Mouse (Mus musculus) midbrain, embryonic 16.5 days (tissue): Measurements from ENCODE around the gene Ggt1. TPM values are rescaled to one million over a fixed set of nuclear protein-coding genes. Genes with fewer than 3 reads are reported as not detected.

Experiments used
- ATAC-seq: fragments of 200-750 bp; cut with Nextera tagmentation; 2 replicates; pipeline ENCODE4 v1.8.0; 2017; ENCODE audit warnings: moderate TSS enrichment
- H3K27ac ChIP-seq: fragments of 300-500 bp; sonication (generic); 2 replicates; pipeline ENCODE4 v1.5.1; 2014; ENCODE audit warnings: mild to moderate bottlenecking, low read length, mixed read lengths
- H3K27me3 ChIP-seq: fragments of 300-500 bp; sonication (generic); 2 replicates; pipeline ENCODE4 v1.6.1; 2014; ENCODE audit warnings: low read depth, low read length, mixed read lengths; ENCODE audit not compliant: control insufficient read depth, insufficient read depth
- H3K36me3 ChIP-seq: fragments of 300-500 bp; sonication (generic); 2 replicates; pipeline ENCODE4 v1.6.1; 2014; ENCODE audit warnings: mild to moderate bottlenecking, low read length, moderate library complexity, mixed read lengths; ENCODE audit not compliant: control insufficient read depth, insufficient read depth
- H3K4me1 ChIP-seq: fragments of 300-500 bp; sonication (generic); 2 replicates; pipeline ENCODE4 v1.6.1; 2014; ENCODE audit warnings: mild to moderate bottlenecking, low read length, mixed read lengths; ENCODE audit not compliant: control insufficient read depth, insufficient read depth
- H3K4me2 ChIP-seq: fragments of 300-500 bp; sonication (generic); 2 replicates; pipeline ENCODE4 v1.6.1; 2014; ENCODE audit warnings: mild to moderate bottlenecking, low read length, mixed read lengths
- H3K4me3 ChIP-seq: fragments of 300-500 bp; sonication (generic); 2 replicates; pipeline ENCODE4 v1.5.1; 2014; ENCODE audit warnings: low read depth, mild to moderate bottlenecking, low read length, moderate library complexity, mixed read lengths
- H3K9ac ChIP-seq: fragments of 300-500 bp; sonication (generic); 2 replicates; pipeline ENCODE4 v1.6.1; 2014; ENCODE audit warnings: low read depth, low read length, mixed read lengths
- H3K9me3 ChIP-seq: fragments of 300-500 bp; sonication (generic); replicated peaks from 2 replicates; pipeline ENCODE4 v1.6.1; 2014; ENCODE audit warnings: mild to moderate bottlenecking, low read length, mixed read lengths; ENCODE audit not compliant: control insufficient read depth, poor library complexity, severe bottlenecking
- WGBS: fragments of 180-500 bp; shearing (Covaris S2); extraction: QIAGEN DNeasy Blood & Tissue Kit; methylation state at CpG from one replicate; pipeline ENCODE4 v1.1.7; 2014; 5-methylcytosine and 5-hydroxymethylcytosine counted together
- polyA plus RNA-seq: library from polyadenylated mRNA; unstranded; fragments of >200 nt; fragmentation: Nextera tagmentation; extraction: Ambion mirVana; gene quantifications from 2 replicates; pipeline ENCODE4 v1.2.1, GENCODE M21; 2015

The Ggt1 gene
- polyA plus RNA-seq, 1 experiment from 2014 or later: 1.3 TPM

DNA sequence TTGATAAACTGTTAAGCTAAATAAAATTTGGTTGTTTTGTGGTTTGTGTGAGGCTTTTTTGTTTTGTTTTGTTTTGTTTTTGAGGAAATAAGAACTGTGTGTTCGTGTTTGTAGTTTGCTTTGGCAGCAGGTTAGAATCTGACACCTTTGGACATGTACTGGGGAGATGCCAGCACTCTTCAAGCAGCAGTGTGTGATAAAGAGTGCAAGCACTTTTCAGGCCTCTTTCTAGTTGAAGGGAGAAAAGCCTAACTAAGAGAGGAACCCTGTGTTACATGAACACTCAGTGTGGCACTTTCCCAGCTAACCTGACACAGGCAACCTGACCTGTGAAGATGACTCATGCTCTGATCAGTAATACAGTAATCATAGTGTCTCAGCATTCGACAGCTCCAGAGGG lies 26.0 kb upstream of the Ggt1 start:
- no peak for ATAC-seq
- no peak overlapping the region for H3K4me2 ChIP-seq
- H3K9ac ChIP-seq: no peak overlapping the region
- H3K36me3 ChIP-seq: peaks cover 11% of the 10 kb centered on the region; the same call in 1 of the 2 replicates
- no peaks in the 10 kb centered on the region for H3K4me1 ChIP-seq
- H3K4me3 ChIP-seq: no peak overlapping the region
- no peak overlapping the region for H3K27ac ChIP-seq
- H3K9me3 ChIP-seq: no peaks in the 10 kb centered on the region
- WGBS: 92% methylated on average over 2 of the region's 2 CpGs
- H3K27me3 ChIP-seq: no peaks in the 10 kb centered on the region

DNA sequence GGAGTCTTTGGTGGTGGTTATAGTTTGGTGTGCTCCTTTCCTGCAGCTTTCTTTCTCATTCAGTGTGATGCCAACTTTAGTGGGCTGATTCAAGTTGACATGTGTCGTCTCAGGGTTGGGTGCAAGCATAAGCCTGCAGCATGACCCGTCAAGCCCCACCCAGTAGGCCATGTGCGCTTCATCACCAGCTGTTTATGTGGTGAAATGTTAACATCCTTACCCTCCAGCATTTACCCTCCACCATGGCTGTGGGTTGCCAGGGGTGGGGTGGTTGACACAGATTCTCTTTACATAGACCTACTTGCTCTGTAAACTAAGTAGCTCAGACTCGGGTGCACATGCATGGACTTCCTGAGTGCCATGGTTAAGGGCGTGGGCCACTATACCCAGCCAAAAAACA lies 25.3 kb upstream of the Ggt1 start:
- ATAC-seq: no peak
- H3K36me3 ChIP-seq: peaks cover 11% of the 10 kb centered on the region; the same call in 1 of the 2 replicates
- WGBS: 98% methylated on average over 5 of the region's 5 CpGs

DNA sequence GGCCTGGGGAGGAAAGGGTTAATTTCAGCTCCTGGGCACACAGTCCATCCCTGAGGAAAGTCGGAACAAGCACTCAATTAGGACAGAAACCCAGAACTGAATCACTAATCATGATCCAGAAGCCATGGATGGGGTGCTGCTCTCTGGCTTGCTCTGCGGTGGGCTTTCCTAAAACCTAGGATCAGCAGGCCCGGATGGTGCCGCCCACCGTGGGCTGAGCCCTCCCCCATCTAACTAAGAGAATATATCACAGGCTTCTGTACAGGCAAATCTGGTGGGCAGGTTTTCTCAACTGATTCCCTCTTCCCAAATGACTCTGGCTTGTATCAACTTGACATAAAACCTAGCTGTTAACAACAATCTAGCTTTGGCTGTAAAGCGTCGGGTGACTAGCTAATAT lies 13.5 kb upstream of the Ggt1 start:
- H3K36me3 ChIP-seq: no peaks in the 10 kb centered on the region

More for the DNA sequence above, 25.3 kb upstream of the Ggt1 start:
- H3K4me2 ChIP-seq: no peak overlapping the region
- H3K4me1 ChIP-seq: no peaks in the 10 kb centered on the region
- no peak overlapping the region for H3K9ac ChIP-seq
- H3K4me3 ChIP-seq: no peak overlapping the region
- H3K9me3 ChIP-seq: no peaks in the 10 kb centered on the region
- H3K27me3 ChIP-seq: no peaks in the 10 kb centered on the region
- no peak overlapping the region for H3K27ac ChIP-seq

DNA sequence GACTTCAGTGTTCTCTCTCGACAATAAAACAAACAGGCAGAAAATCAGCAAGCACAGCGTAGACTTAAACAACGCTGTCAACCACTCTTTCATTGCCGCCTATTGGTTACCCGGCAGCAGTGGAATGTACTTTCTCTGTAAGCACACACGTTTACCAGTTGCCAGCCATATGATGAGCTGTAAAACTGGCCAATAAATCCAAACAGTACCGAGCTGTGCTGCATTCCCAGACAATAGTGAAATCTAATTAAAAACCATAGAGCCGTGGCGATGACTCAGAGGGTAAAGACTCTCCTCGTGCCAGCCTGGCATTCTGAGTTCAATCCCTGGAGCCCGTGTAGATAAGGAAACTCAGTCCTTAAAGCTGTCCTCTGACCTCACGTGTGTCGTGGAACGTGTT lies 12.9 kb upstream of the Ggt1 start:
- H3K36me3 ChIP-seq: peaks cover 4% of the 10 kb centered on the region; the same call in 1 of the 2 replicates
- H3K27me3 ChIP-seq: no peaks in the 10 kb centered on the region
- H3K9me3 ChIP-seq: no peaks in the 10 kb centered on the region; the same call in 1 of the 2 replicates
- H3K4me1 ChIP-seq: no peaks in the 10 kb centered on the region
- H3K27ac ChIP-seq: no peak overlapping the region
- WGBS: 64% methylated on average over 14 of the region's 14 CpGs
- no peak overlapping the region for H3K9ac ChIP-seq
- no peak overlapping the region for H3K4me2 ChIP-seq
- no peak for ATAC-seq
- no peak overlapping the region for H3K4me3 ChIP-seq

More for the DNA sequence above, 13.5 kb upstream of the Ggt1 start:
- Histone ChIP-seq H3K4me1 (no peaks in the 10 kb centered on the region), H3K4me2 (no peak overlapping the region), H3K27me3 (no peaks in the 10 kb centered on the region), H3K27ac (no peak overlapping the region), H3K9ac (no peak overlapping the region), H3K9me3 (no peaks in the 10 kb centered on the region; the same call in 1 of the 2 replicates), H3K4me3 (no peak overlapping the region)
- WGBS: 80% methylated on average over 7 of the region's 7 CpGs
- ATAC-seq: no peak

DNA sequence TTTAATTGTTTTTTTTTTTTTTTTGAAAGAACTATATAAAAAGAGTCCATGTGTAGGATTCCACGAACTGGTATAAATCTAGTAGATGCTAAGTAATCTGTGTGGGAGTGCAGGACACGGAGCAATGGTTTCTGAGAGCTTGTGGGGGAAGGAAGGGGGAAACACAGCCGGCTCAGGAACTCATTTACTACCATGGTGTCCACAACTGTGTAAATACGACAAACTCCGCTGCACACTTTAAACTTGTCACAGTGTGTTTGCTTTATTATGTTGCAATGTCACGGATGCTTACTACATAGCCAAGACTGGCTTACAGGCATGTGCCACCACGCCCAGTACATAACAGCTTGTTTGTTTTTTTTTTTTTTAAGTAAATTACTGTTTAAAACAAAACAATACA lies 11.5 kb upstream of the Ggt1 start:
- WGBS: 77% methylated on average over 7 of the region's 7 CpGs

DNA sequence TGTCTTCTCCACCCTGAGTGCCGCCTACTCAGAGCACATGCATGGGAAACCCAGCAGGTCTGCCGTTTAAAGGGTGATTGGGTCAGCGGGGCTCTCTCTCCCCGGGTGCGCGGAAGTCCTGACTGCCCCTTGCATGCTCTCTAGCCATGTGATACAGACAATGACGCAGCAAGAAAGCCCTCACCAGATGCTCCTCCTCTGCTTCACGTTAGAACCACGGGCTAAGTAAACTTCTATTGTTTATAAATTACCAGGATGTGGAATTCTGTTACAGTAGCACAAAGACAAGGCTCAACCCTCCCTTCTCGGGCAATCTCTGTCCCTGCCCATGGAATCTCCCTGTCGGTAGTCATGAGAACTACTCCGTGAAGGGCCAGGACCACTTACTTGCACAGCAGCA lies 10.2 kb upstream of the Ggt1 start:
- H3K9ac ChIP-seq: no peak overlapping the region
- H3K27me3 ChIP-seq: no peaks in the 10 kb centered on the region
- H3K36me3 ChIP-seq: peaks cover 10% of the 10 kb centered on the region
- H3K4me2 ChIP-seq: no peak overlapping the region
- WGBS: 55% methylated on average over 12 of the region's 12 CpGs
- H3K27ac ChIP-seq: no peak overlapping the region
- H3K9me3 ChIP-seq: no peaks in the 10 kb centered on the region
- ATAC-seq: no peak
- H3K4me1 ChIP-seq: no peaks in the 10 kb centered on the region
- no peak overlapping the region for H3K4me3 ChIP-seq

More for the DNA sequence above, 11.5 kb upstream of the Ggt1 start:
- Histone ChIP-seq H3K27me3 (no peaks in the 10 kb centered on the region), H3K4me2 (no peak overlapping the region), H3K27ac (no peak overlapping the region), H3K9ac (no peak overlapping the region), H3K36me3 (peaks cover 10% of the 10 kb centered on the region), H3K4me3 (no peak overlapping the region), H3K4me1 (no peaks in the 10 kb centered on the region), H3K9me3 (no peaks in the 10 kb centered on the region; the same call in 1 of the 2 replicates)
- no peak for ATAC-seq

DNA sequence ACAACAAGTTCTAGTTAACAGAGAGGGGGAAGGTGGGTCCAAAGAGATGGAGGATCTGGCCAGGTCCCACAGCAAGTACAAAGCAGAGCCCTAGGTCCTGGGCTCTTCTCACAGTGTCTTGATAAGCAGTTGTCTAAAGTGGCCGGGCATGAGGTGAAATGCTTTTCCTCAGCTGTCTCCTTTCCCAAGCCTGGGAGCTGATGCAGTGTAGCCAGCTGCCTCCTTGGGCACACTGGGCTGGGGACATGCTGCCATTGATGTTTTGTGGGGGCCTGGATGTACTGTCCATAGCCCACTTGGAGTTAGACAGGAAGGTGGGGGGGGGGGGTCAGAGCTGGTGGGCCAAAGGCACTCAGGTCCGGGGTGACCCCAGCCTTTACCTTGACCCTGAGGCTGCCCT lies 9.3 kb upstream of the Ggt1 start:
- H3K4me2 ChIP-seq: no peak overlapping the region
- WGBS: 100% methylated on average over 2 of the region's 2 CpGs
- ATAC-seq: no peak
- H3K9me3 ChIP-seq: no peaks in the 10 kb centered on the region
- H3K27ac ChIP-seq: no peak overlapping the region
- H3K36me3 ChIP-seq: peaks cover 14% of the 10 kb centered on the region
- peaks cover 8% of the 10 kb centered on the region for H3K4me1 ChIP-seq
- H3K27me3 ChIP-seq: no peaks in the 10 kb centered on the region
- H3K9ac ChIP-seq: no peak overlapping the region
- H3K4me3 ChIP-seq: no peak overlapping the region

DNA sequence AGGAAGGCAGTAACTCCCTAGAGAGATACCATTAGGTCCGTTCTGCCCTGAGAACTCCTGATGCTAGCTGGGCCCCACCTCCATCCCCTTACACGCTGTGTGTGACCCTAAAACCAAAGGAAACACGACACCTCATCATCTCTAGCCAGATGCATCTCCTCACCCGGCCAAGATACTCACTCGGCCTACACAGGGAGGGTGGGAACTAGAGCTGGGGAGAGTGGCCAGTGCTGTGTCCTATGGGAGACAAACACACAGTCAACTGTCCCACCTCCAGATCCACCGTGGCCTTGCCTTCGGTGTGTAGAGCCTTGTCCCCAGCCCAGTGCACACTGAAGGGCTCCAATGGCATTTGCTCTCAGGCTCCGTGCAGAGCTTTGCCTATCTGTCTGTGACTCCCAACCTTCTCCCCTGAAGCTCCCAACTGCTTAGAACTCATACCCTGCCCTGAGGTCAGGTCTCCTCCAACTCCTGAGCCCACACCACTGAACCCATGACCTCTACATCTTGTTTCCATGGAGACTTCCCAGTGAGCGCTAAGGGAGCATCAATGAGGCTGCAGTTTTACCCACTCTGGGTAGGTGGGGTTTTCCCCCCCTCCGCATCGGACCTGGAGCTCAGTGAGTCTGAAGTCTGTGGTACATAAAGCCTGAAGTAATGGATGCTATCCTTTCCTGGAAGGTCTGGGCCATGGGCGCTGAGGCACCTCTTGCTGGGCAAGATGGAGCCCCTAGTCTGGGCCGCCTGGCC lies 8.5 kb upstream of the Ggt1 start:
- H3K4me2 ChIP-seq: no peak overlapping the region
- H3K27me3 ChIP-seq: no peaks in the 10 kb centered on the region
- ATAC-seq: no peak
- no peak overlapping the region for H3K4me3 ChIP-seq
- no peak overlapping the region for H3K9ac ChIP-seq
- WGBS: 75% methylated on average over 13 of the region's 13 CpGs
- no peaks in the 10 kb centered on the region for H3K9me3 ChIP-seq
- peaks cover 15% of the 10 kb centered on the region for H3K4me1 ChIP-seq
- H3K27ac ChIP-seq: no peak overlapping the region
- peaks cover 14% of the 10 kb centered on the region for H3K36me3 ChIP-seq

DNA sequence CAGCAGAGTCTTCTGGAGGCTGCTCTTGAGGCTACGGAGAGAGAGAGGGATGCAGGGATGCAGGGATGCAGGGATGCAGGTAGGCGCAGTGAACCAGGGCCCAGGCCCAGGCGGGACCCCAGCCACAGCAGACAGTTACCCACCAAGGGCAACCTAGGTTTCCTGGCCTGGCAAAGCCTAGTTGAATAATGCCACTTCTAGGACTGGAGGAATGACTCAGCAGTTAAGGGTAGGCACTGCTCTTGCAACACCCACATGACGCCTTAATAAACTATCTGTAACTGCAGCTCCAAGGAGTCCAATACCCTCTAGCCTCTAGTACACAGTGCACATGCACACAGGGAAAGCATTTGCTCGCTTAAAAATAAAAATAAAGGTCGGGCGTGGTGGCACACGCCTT lies 7.3 kb upstream of the Ggt1 start:
- no peaks in the 10 kb centered on the region for H3K27me3 ChIP-seq
- no peak overlapping the region for H3K4me2 ChIP-seq
- H3K9ac ChIP-seq: no peak overlapping the region
- H3K36me3 ChIP-seq: peaks cover 14% of the 10 kb centered on the region
- no peak overlapping the region for H3K4me3 ChIP-seq
- ATAC-seq: no peak
- 91% methylated on average over 8 of the region's 8 CpGs for WGBS
- no peak overlapping the region for H3K27ac ChIP-seq
- no peaks in the 10 kb centered on the region for H3K9me3 ChIP-seq
- H3K4me1 ChIP-seq: peaks cover 24% of the 10 kb centered on the region
